Mouse (Mus musculus) bone marrow macrophage, adult 2 months (primary cell): ENCODE results near the gene Sesn3.

Source experiments
- CTCF ChIP-seq: IDR thresholded peaks from 2 replicates; pipeline ENCODE4 v1.5.1; 2012; ENCODE audit warnings: low read depth, mild to moderate bottlenecking, low read length, moderate library complexity
- POLR2A ChIP-seq: IDR thresholded peaks from 2 replicates; pipeline ENCODE4 v1.6.1; 2012; ENCODE audit warnings: mild to moderate bottlenecking, low read depth, low read length, borderline replicate concordance

GRCm38 (mm10) chr9:14268578-14268977, 6.3 kb upstream of the Sesn3 start:
- TF ChIP-seq POLR2A = no peak
- TF ChIP-seq CTCF = no peak
